Mouse (Mus musculus): ENCODE data around the gene Phactr2. TPM values are rescaled to one million over a fixed set of nuclear protein-coding genes. Genes with fewer than 3 reads are reported as not detected.
A peak's percentile ranks its signal among the peaks of the same experiment; 100 is the strongest.

Phactr2 gene
- polyA plus RNA-seq, 1 experiment: 2.3 TPM

GRCm38 (mm10) chr10:13451640-13452039 lies 22.6 kb downstream of the Phactr2 start:
- TF ChIP-seq FLI1 (IDR thresholded peaks at IDR 0.05; ENCODE audit: low read length): no peak
- TF ChIP-seq GATA1 (IDR thresholded peaks at IDR 0.05; ENCODE audit: borderline replicate concordance, low read length): no peak
- no peaks in the 10 kb centered on the region for H3K36me3 ChIP-seq (replicated peaks; ENCODE audit: low read length)

GRCm38 (mm10) chr10:13448283-13449045 lies 25.7 kb downstream of the Phactr2 start:
- Histone ChIP-seq H3K4me3 (replicated peaks) (no peak overlapping the region), H3K36me3 (replicated peaks; ENCODE audit: low read length) (no peaks in the 10 kb centered on the region), H3K27me3 (replicated peaks) (peaks cover 5% of the 10 kb centered on the region), H3K9me3 (no peaks in the 10 kb centered on the region), H3K4me1 (peaks cover 25% of the 10 kb centered on the region)
- TF ChIP-seq GATA1 (IDR thresholded peaks at IDR 0.05; ENCODE audit: borderline replicate concordance, low read length): no peak
- no peak for TF ChIP-seq FLI1 (IDR thresholded peaks at IDR 0.05; ENCODE audit: low read length)

More at GRCm38 (mm10) chr10:13451640-13452039, 22.6 kb downstream of the Phactr2 start:
- H3K4me3 ChIP-seq (replicated peaks): no peak overlapping the region
- no peaks in the 10 kb centered on the region for H3K27me3 ChIP-seq (replicated peaks)
- peaks cover 5% of the 10 kb centered on the region; the same call in 1 of the 2 replicates for H3K9me3 ChIP-seq
- peaks cover 13% of the 10 kb centered on the region for H3K4me1 ChIP-seq

GRCm38 (mm10) chr10:13446791-13447249 lies 27.4 kb downstream of the Phactr2 start:
- no peak overlapping the region for H3K4me3 ChIP-seq (replicated peaks)
- no peak for TF ChIP-seq GATA1 (IDR thresholded peaks at IDR 0.05; ENCODE audit: borderline replicate concordance, low read length)
- no peak for TF ChIP-seq FLI1 (IDR thresholded peaks at IDR 0.05; ENCODE audit: low read length)

GRCm38 (mm10) chr10:13444257-13444656 lies 30.0 kb downstream of the Phactr2 start:
- H3K36me3 ChIP-seq (replicated peaks; ENCODE audit: low read length): no peaks in the 10 kb centered on the region
- no peaks in the 10 kb centered on the region for H3K9me3 ChIP-seq
- peaks cover 10% of the 10 kb centered on the region for H3K27me3 ChIP-seq (replicated peaks)
- no peak overlapping the region for H3K4me3 ChIP-seq (replicated peaks)
- peaks cover 17% of the 10 kb centered on the region for H3K4me1 ChIP-seq
- no peak for TF ChIP-seq FLI1 (IDR thresholded peaks at IDR 0.05; ENCODE audit: low read length)
- no peak for TF ChIP-seq GATA1 (IDR thresholded peaks at IDR 0.05; ENCODE audit: borderline replicate concordance, low read length)

More at GRCm38 (mm10) chr10:13446791-13447249, 27.4 kb downstream of the Phactr2 start:
- Histone ChIP-seq H3K27me3 (replicated peaks) (peaks cover 5% of the 10 kb centered on the region), H3K36me3 (replicated peaks; ENCODE audit: low read length) (no peaks in the 10 kb centered on the region), H3K9me3 (no peaks in the 10 kb centered on the region), H3K4me1 (peaks cover 17% of the 10 kb centered on the region)

GRCm38 (mm10) chr10:13443647-13444046 lies 30.6 kb downstream of the Phactr2 start:
- H3K4me3 ChIP-seq (replicated peaks): peak overlapping the region; percentile 28
- H3K9me3 ChIP-seq: no peaks in the 10 kb centered on the region
- H3K27me3 ChIP-seq (replicated peaks): peaks cover 13% of the 10 kb centered on the region
- no peak for TF ChIP-seq FLI1 (IDR thresholded peaks at IDR 0.05; ENCODE audit: low read length)
- H3K4me1 ChIP-seq: peaks cover 19% of the 10 kb centered on the region
- no peaks in the 10 kb centered on the region for H3K36me3 ChIP-seq (replicated peaks; ENCODE audit: low read length)

- Histone ChIP-seq H3K4me3 (replicated peaks) (no peak overlapping the region), H3K36me3 (replicated peaks; ENCODE audit: low read length) (no peaks in the 10 kb centered on the region), H3K27me3 (replicated peaks) (peaks cover 21% of the 10 kb centered on the region), H3K9me3 (no peaks in the 10 kb centered on the region), H3K4me1 (peaks cover 14% of the 10 kb centered on the region)
- TF ChIP-seq FLI1 (IDR thresholded peaks at IDR 0.05; ENCODE audit: low read length) (no peak), GATA1 (IDR thresholded peaks at IDR 0.05; ENCODE audit: borderline replicate concordance, low read length) (no peak)
These were observed 33.9 kb downstream of the Phactr2 start for GRCm38 (mm10) chr10:13440292-13440691.

- Histone ChIP-seq H3K4me1 (0 out of 2 replicates have a peak, but pooled peaks cover 2% of the 10 kb centered on the region), H3K36me3 (replicated peaks; ENCODE audit: low read length) (no peaks in the 10 kb centered on the region), H3K4me3 (replicated peaks) (no peak overlapping the region), H3K27me3 (replicated peaks) (peaks cover 19% of the 10 kb centered on the region), H3K9me3 (no peaks in the 10 kb centered on the region)
- no peak for TF ChIP-seq FLI1 (IDR thresholded peaks at IDR 0.05; ENCODE audit: low read length)
These were observed 35.9 kb downstream of the Phactr2 start for GRCm38 (mm10) chr10:13438118-13438821.

- no peaks in the 10 kb centered on the region for H3K36me3 ChIP-seq (replicated peaks; ENCODE audit: low read length)
- H3K4me3 ChIP-seq (replicated peaks): no peak overlapping the region
- H3K4me1 ChIP-seq: 0 out of 2 replicates have a peak, but pooled peaks cover 2% of the 10 kb centered on the region
- H3K9me3 ChIP-seq: no peaks in the 10 kb centered on the region
- TF ChIP-seq FLI1 (IDR thresholded peaks at IDR 0.05; ENCODE audit: low read length): no peak
- TF ChIP-seq GATA1 (IDR thresholded peaks at IDR 0.05; ENCODE audit: borderline replicate concordance, low read length): no peak
- H3K27me3 ChIP-seq (replicated peaks): peaks cover 19% of the 10 kb centered on the region
These were observed 37.2 kb downstream of the Phactr2 start for GRCm38 (mm10) chr10:13437011-13437410.

- Histone ChIP-seq H3K4me1 (peaks cover 6% of the 10 kb centered on the region), H3K9me3 (no peaks in the 10 kb centered on the region), H3K36me3 (replicated peaks; ENCODE audit: low read length) (no peaks in the 10 kb centered on the region), H3K27me3 (replicated peaks) (peaks cover 10% of the 10 kb centered on the region), H3K4me3 (replicated peaks) (no peak overlapping the region)
- TF ChIP-seq FLI1 (IDR thresholded peaks at IDR 0.05; ENCODE audit: low read length) (no peak), GATA1 (IDR thresholded peaks at IDR 0.05; ENCODE audit: borderline replicate concordance, low read length) (no peak)
These were observed 41.2 kb downstream of the Phactr2 start for GRCm38 (mm10) chr10:13433016-13433415.

Data from megakaryocyte, embryonic 14.5 days (primary cell).